Mouse (Mus musculus) forebrain, embryonic 15.5 days (tissue): ENCODE results near the gene Gm11238. TPM values are rescaled to one million over a fixed set of nuclear protein-coding genes. Genes with fewer than 3 reads are reported as not detected.
"Not testable (repeated sequence)": the region's sequence is repeated elsewhere in the genome, so short reads cannot be mapped to it uniquely, and the experiment has no call there.

Experiments used
- ATAC-seq: fragments of 200-750 bp; cut with Nextera tagmentation; replicated peaks from 2 replicates; pipeline ENCODE4 v1.8.0; 2017; ENCODE audit warnings: mild to moderate bottlenecking, moderate TSS enrichment, moderate library complexity
- H3K27ac ChIP-seq: fragments of 300-500 bp; sonication (generic); replicated peaks from 2 replicates; pipeline ENCODE4 v1.5.1; 2015; ENCODE audit warnings: mild to moderate bottlenecking, inconsistent platforms
- H3K27me3 ChIP-seq: fragments of 300-500 bp; sonication (generic); 2 replicates; pipeline ENCODE4 v1.6.1; 2015; ENCODE audit warnings: inconsistent platforms
- H3K36me3 ChIP-seq: fragments of 300-500 bp; sonication (generic); 2 replicates; pipeline ENCODE4 v1.6.1; 2015; ENCODE audit warnings: mild to moderate bottlenecking, inconsistent platforms
- H3K4me1 ChIP-seq: fragments of 300-500 bp; sonication (generic); 2 replicates; pipeline ENCODE4 v1.6.1; 2015; ENCODE audit warnings: inconsistent platforms
- H3K4me2 ChIP-seq: fragments of 300-500 bp; sonication (generic); replicated peaks from 2 replicates; pipeline ENCODE4 v1.6.1; 2015; ENCODE audit warnings: mild to moderate bottlenecking, inconsistent platforms
- H3K4me3 ChIP-seq: fragments of 300-500 bp; sonication (generic); 2 replicates; pipeline ENCODE4 v1.5.1; 2015; ENCODE audit warnings: mild to moderate bottlenecking, inconsistent platforms
- H3K9ac ChIP-seq: fragments of 300-500 bp; sonication (generic); replicated peaks from 2 replicates; pipeline ENCODE4 v1.6.1; 2015; ENCODE audit warnings: mild to moderate bottlenecking, inconsistent platforms
- H3K9me3 ChIP-seq: fragments of 300-500 bp; sonication (generic); 2 replicates; pipeline ENCODE4 v1.6.1; 2016; ENCODE audit warnings: inconsistent platforms
- WGBS: fragments of 180-500 bp; shearing (Covaris S2); methylation state at CpG from one replicate; pipeline ENCODE4 v1.1.7; 2015; ENCODE audit warnings: mixed read lengths; 5-methylcytosine and 5-hydroxymethylcytosine counted together
- polyA plus RNA-seq: library from polyadenylated mRNA; unstranded; fragments of >200 nt; fragmentation: Nextera tagmentation; extraction: Ambion mirVana; gene quantifications from 2 replicates; pipeline ENCODE4 v1.2.1, GENCODE M21; 2015

Gm11238 gene
- not detected in 2 replicates for polyA plus RNA-seq

GRCm38 (mm10) chr4:73607581-73607980 lies at the start of gene Gm11238:
Gene Gm11238, plus strand, starts transcription at chr4:73607881.
- H3K9me3 ChIP-seq, ATAC-seq, H3K4me1 ChIP-seq, H3K27ac ChIP-seq, H3K4me2 ChIP-seq, H3K36me3 ChIP-seq, H3K4me3 ChIP-seq, H3K27me3 ChIP-seq, H3K9ac ChIP-seq: not testable (repeated sequence)
- no CpG with 5 or more reads among the region's 3 CpGs for WGBS

- 6% methylated on average over 3 of the region's 3 CpGs for WGBS
- H3K27ac ChIP-seq, result no peak overlapping the region
- H3K4me1 ChIP-seq, result no peaks in the 10 kb centered on the region
- no peak overlapping the region for H3K4me3 ChIP-seq
- H3K9ac ChIP-seq, result no peak overlapping the region
- peak; percentile 92 for ATAC-seq
- no peaks in the 10 kb centered on the region for H3K27me3 ChIP-seq
- no peaks in the 10 kb centered on the region for H3K36me3 ChIP-seq
- H3K4me2 ChIP-seq, result no peak overlapping the region
- H3K9me3 ChIP-seq, result no peaks in the 10 kb centered on the region
Measured at GRCm38 (mm10) chr4:73599248-73599647, 8.4 kb upstream of the Gm11238 start.

GRCm38 (mm10) chr4:73622684-73623083 lies 15.0 kb downstream of the Gm11238 start, which contains the start of gene Gm11237:
Gene Gm11237, plus strand, starts transcription at chr4:73622984.
- ATAC-seq, H3K36me3 ChIP-seq, H3K27me3 ChIP-seq, H3K27ac ChIP-seq, H3K4me1 ChIP-seq, H3K4me3 ChIP-seq, H3K4me2 ChIP-seq, H3K9me3 ChIP-seq, H3K9ac ChIP-seq: not testable (repeated sequence)
- no CpG with 5 or more reads among the region's 3 CpGs for WGBS

- H3K4me2 ChIP-seq, H3K27me3 ChIP-seq, H3K4me1 ChIP-seq, H3K9ac ChIP-seq, H3K9me3 ChIP-seq, H3K27ac ChIP-seq, ATAC-seq, H3K4me3 ChIP-seq, H3K36me3 ChIP-seq: not testable (repeated sequence)
- WGBS, result no CpG with 5 or more reads among the region's 4 CpGs
Measured at GRCm38 (mm10) chr4:73637821-73638220, 30.1 kb downstream of the Gm11238 start, which contains the start of gene Gm11236. Gene Gm11236, plus strand, starts transcription at chr4:73638121.

- not testable (repeated sequence) for H3K4me2 ChIP-seq, H3K4me3 ChIP-seq, H3K9me3 ChIP-seq, ATAC-seq, H3K27me3 ChIP-seq, H3K27ac ChIP-seq, H3K4me1 ChIP-seq, H3K36me3 ChIP-seq, H3K9ac ChIP-seq
- WGBS, result 96% methylated on average over 4 of the region's 4 CpGs
Measured at GRCm38 (mm10) chr4:73661864-73662263, 54.2 kb downstream of the Gm11238 start.

GRCm38 (mm10) chr4:73668054-73668453 lies 60.4 kb downstream of the Gm11238 start, which contains the start of gene Gm11239:
Gene Gm11239, plus strand, starts transcription at chr4:73668354.
- H3K27ac ChIP-seq, H3K9me3 ChIP-seq, H3K4me2 ChIP-seq, H3K4me1 ChIP-seq, H3K9ac ChIP-seq, H3K4me3 ChIP-seq, ATAC-seq, H3K27me3 ChIP-seq, H3K36me3 ChIP-seq: not testable (repeated sequence)
- no CpG with 5 or more reads among the region's 4 CpGs for WGBS

- H3K27me3 ChIP-seq, H3K9me3 ChIP-seq, H3K36me3 ChIP-seq, H3K27ac ChIP-seq, H3K4me2 ChIP-seq, H3K4me3 ChIP-seq, H3K4me1 ChIP-seq, ATAC-seq, H3K9ac ChIP-seq: not testable (repeated sequence)
- WGBS, result 82% methylated on average over 2 of the region's 4 CpGs
Measured at GRCm38 (mm10) chr4:73683216-73683615, 75.5 kb downstream of the Gm11238 start, which contains the start of gene Gm428. Gene Gm428, plus strand, starts transcription at chr4:73683516.

Other genes with a start within 250 kb of the Gm11238 start
- not detected in 2 replicates for gene Gm11487, start 202.8 kb upstream of the Gm11238 start, polyA plus RNA-seq
- gene Gm11237, start 15.1 kb downstream of the Gm11238 start, polyA plus RNA-seq, result not detected in 2 replicates
- gene Gm11236, start 30.2 kb downstream of the Gm11238 start, polyA plus RNA-seq, result not detected in 2 replicates
- not detected in 2 replicates for gene Gm11239, start 60.5 kb downstream of the Gm11238 start, polyA plus RNA-seq
- gene Gm428, start 75.6 kb downstream of the Gm11238 start, polyA plus RNA-seq, result not detected in 2 replicates
- gene Rasef, start 183.1 kb downstream of the Gm11238 start, polyA plus RNA-seq, result 0.06 and 0.34 TPM in 2 replicates